Mouse (Mus musculus): ENCODE data around the gene Ntn4. TPM values are rescaled to one million over a fixed set of nuclear protein-coding genes. Genes with fewer than 3 reads are reported as not detected.

Ntn4 gene
- 2.7 and 2.9 TPM in 2 replicates for polyA plus RNA-seq (2012; rRNA removed)

GRCm38 (mm10) chr10:93640521-93640952 is at the start of gene Ntn4:
Ntn4 (plus strand) TSS chr10:93640681.

Other genes with a start within 250 kb of the Ntn4 start
- 82.2 and 88.5 TPM in 2 replicates for gene Lta4h, start 187.3 kb upstream of the Ntn4 start, polyA plus RNA-seq (2012; rRNA removed)
- gene Hal, start 151.9 kb upstream of the Ntn4 start, polyA plus RNA-seq (2012; rRNA removed): 0.05 and 0.12 TPM in 2 replicates
- gene Amdhd1, start 100.6 kb upstream of the Ntn4 start, polyA plus RNA-seq (2012; rRNA removed): 0.13 and 0.14 TPM in 2 replicates
- gene Ccdc38, start 100.0 kb upstream of the Ntn4 start, polyA plus RNA-seq (2012; rRNA removed): 0.21 and 0.60 TPM in 2 replicates
- 117 and 123 TPM in 2 replicates for gene Snrpf, start 51.0 kb upstream of the Ntn4 start, polyA plus RNA-seq (2012; rRNA removed)
- 0.15 and 0.16 TPM in 2 replicates for gene Usp44, start 190.9 kb downstream of the Ntn4 start, polyA plus RNA-seq (2012; rRNA removed)